Mouse (Mus musculus) spleen, adult 12 weeks (tissue): ENCODE results near the gene Ncoa3.
A peak's percentile ranks its signal among the peaks of the same experiment; 100 is the strongest.

Experiments used
- DNase-seq: peaks from one replicate; pipeline ENCODE4 v3.0.0; 2022; ENCODE audit warnings: low spot score

Ncoa3 gene

GRCm38 (mm10) chr2:166035725-166036124 lies 43.3 kb downstream of the Ncoa3 start:
- DNase-seq: peak; percentile 34

- no peak for DNase-seq
Observed at GRCm38 (mm10) chr2:166039681-166040080, 47.2 kb downstream of the Ncoa3 start.

- no peak for DNase-seq
Observed at GRCm38 (mm10) chr2:166042542-166042941, 50.1 kb downstream of the Ncoa3 start.

- no peak for DNase-seq
Observed at GRCm38 (mm10) chr2:166045006-166045405, 52.6 kb downstream of the Ncoa3 start.

- DNase-seq: no peak
Observed at GRCm38 (mm10) chr2:166045549-166046501, 53.4 kb downstream of the Ncoa3 start.

- DNase-seq: no peak
Observed at GRCm38 (mm10) chr2:166047931-166048330, 55.5 kb downstream of the Ncoa3 start.

- no peak for DNase-seq
Observed at GRCm38 (mm10) chr2:166048852-166049251, 56.4 kb downstream of the Ncoa3 start.

GRCm38 (mm10) chr2:166051421-166051820 lies 59.0 kb downstream of the Ncoa3 start:
- no peak for DNase-seq

GRCm38 (mm10) chr2:166051966-166052365 lies 59.5 kb downstream of the Ncoa3 start:
- DNase-seq: no peak

GRCm38 (mm10) chr2:166054002-166054539 lies 61.6 kb downstream of the Ncoa3 start:
- DNase-seq: no peak

- DNase-seq: no peak
Observed at GRCm38 (mm10) chr2:166059684-166060423, 67.4 kb downstream of the Ncoa3 start.

GRCm38 (mm10) chr2:166062008-166062407 lies 69.6 kb downstream of the Ncoa3 start:
- DNase-seq: no peak

GRCm38 (mm10) chr2:166062431-166062830 lies 70.0 kb downstream of the Ncoa3 start:
- DNase-seq: no peak

GRCm38 (mm10) chr2:166066434-166066833 lies 74.0 kb downstream of the Ncoa3 start:
- no peak for DNase-seq

- no peak for DNase-seq
Observed at GRCm38 (mm10) chr2:166068261-166068660, 75.8 kb downstream of the Ncoa3 start.

- DNase-seq: no peak
Observed at GRCm38 (mm10) chr2:166069164-166069563, 76.7 kb downstream of the Ncoa3 start.

- no peak for DNase-seq
Observed at GRCm38 (mm10) chr2:166069738-166070137, 77.3 kb downstream of the Ncoa3 start.

GRCm38 (mm10) chr2:166071481-166071880 lies 79.0 kb downstream of the Ncoa3 start:
- no peak for DNase-seq

- no peak for DNase-seq
Observed at GRCm38 (mm10) chr2:166071889-166072288, 79.5 kb downstream of the Ncoa3 start.

GRCm38 (mm10) chr2:166073082-166073481 lies 80.6 kb downstream of the Ncoa3 start:
- DNase-seq: no peak

- DNase-seq: no peak
Observed at GRCm38 (mm10) chr2:166074322-166074721, 81.9 kb downstream of the Ncoa3 start.

GRCm38 (mm10) chr2:166077371-166077770 lies 84.9 kb downstream of the Ncoa3 start:
- no peak for DNase-seq

- DNase-seq: no peak
Observed at GRCm38 (mm10) chr2:166079231-166079630, 86.8 kb downstream of the Ncoa3 start.
